Mouse (Mus musculus): ENCODE measurements at regions not wholly inside any gene's neighbourhood (a gene's known extent, or its start where the extent isn't known, plus 50 kb on each side); places are given as distances from the start of the nearest gene placed in this dataset.

DNA sequence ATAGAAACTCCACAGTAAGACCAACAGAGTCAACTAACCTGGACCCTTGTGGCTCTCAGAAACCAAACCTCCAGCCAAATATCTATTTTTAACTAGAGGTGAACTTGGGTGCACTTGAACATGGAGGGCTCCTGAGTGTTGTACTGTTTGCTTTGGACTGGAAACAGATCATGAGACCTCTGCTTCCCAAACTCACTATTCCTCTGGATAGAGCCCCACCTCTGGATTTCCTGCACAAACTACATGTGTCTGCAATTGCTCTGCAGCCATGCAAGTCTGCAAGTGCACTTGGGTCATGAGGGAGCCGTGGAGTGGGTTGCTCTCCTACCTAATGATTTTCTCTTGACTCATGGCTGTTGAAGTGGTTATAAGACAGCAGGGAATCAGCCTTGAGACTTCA, 759.9 kb upstream of the Fam160b2 start:
- DNase-seq: no peak

DNA sequence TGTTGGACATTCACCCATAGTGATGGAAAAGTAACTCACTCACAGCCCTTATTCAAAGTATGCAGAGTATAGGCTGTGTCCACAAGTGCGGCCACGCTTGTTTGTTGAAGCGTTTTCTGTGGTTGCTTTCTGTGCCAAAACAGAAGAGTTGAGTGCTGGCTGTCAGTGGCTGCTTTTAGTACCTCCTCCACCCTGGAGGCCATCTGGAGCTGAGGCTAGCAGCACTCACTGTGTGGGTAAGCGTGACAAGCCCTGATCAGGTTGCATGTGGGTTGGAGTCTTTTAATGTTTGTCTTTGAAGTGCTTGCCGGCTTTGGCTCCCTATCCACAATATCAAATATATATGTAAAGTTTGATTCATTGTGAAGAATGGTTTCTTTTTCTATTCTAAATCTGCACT, 738.6 kb upstream of the Fam160b2 start:
- DNase-seq: no peak

DNA sequence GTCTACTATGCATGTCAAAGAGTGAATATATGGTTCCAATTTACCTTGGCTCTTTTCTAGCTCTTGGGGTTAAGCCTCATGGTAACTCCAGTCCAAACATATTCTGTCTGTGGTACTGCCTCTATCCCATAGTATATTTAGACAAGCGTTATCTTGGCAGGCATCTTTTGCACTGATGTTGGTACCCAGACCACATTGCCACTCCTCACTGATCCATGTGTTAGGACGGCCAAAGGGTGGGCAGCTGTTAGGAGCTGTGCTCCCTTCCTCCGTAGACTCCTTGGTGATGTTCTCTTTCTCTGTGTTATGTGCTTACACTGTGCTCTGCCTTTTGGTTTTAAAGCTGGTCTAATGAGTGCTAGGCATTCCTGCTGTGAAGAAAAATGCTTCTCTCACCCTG, 737.3 kb upstream of the Fam160b2 start:
- no peak for DNase-seq

DNA sequence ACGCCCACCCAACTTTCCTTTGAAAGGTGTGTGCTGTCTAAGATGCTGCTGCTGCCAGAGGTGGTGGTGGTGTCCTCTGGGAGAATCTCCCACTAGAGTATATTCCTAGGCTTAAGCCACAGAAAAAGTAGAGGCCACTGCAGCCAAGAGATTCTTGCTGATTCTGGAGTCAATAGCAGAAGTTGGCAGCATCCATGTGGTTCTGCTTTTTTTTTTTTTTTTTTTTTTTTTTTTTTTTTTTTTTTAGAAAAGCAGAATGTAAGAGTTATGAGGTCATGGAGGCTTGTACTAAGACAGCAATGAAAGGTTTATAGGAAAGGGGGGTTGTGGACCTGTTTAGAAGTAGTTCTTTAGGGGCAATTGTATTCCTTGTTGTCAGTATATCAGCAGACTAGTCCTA, 734.4 kb upstream of the Fam160b2 start:
- no peak for DNase-seq

DNA sequence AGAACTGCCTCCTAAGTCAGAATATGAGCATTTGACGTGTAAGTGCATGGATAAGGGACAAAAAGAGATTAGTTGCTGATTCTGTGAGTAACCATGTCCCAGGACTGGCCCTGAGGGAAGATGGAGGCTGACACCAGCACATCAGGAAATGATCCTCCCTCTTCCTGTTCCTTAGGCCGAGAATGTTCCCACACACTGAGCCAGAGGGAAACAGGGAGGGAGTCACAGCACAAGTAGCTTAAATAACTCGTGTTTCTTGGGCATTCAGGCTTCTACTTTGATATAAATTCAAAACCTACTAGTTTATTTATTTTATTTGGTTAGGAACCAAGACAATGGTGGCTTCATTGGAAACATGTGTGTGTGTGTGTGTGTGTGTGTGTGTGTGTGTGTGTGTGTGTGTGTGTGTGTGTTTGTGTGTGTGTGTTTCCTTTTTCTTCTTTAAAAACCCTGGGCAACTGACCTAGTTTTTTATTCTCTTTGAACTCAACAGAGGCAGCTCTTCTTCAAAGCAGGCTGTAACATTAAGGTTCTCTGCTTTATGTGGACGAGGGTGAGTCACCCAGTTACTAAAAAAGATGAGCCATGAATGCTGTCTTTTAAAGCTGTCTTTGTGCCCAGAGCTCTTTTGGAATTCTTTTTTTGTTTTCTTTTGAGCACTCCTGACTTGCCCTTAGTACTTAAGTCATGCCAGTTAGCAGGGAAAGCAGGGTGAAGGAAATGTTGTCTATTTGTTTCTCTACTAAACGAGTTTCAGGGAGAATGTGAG, 730.4 kb upstream of the Fam160b2 start:
- DNase-seq: no peak

DNA sequence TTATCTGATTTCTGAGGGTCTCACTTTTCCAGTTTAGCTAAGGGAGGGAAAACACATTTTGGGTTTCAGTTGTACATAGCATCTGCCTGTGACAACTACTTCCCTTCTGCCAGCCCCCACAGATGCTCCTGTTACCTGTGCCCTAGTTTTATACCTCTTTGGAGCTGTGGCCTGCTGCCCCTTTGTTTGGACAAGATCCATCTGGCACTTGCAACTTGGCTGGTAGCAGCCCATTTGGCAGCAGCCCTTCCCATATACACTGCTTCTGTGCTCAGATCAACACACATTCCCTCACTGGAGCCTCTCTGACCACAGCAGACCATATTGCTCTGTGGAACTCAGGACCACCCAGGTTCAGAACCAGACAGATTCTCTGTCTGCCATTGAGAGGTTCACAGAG, 728.0 kb upstream of the Fam160b2 start:
- no peak for DNase-seq

DNA sequence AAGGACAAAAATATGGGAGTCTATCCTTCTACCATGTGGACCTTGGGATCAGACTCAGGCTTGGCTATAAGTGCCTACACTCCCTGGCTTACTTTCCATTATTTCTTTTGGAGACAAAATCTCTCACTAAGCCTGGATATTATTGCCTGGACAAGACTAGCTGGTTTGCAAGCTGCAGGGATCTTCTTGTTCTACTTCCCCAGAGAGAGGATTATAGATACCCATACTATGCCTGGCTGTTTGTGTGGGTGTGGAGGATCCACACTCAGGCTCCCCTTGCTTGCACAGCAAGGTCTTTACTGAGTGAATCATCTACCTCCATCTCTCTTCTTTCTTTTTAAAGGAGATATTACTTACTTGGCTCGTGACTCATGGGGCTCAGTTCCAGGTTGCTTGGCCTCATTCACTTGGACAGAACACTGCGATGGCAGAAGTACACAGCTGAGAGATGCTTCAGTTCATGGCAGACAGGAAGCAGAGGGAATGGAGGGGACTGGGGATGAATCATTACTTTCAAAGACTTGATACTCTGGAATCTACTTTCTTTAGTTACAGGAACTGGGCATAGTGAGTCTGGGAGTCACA, 727.0 kb upstream of the Fam160b2 start:
- no peak for DNase-seq

DNA sequence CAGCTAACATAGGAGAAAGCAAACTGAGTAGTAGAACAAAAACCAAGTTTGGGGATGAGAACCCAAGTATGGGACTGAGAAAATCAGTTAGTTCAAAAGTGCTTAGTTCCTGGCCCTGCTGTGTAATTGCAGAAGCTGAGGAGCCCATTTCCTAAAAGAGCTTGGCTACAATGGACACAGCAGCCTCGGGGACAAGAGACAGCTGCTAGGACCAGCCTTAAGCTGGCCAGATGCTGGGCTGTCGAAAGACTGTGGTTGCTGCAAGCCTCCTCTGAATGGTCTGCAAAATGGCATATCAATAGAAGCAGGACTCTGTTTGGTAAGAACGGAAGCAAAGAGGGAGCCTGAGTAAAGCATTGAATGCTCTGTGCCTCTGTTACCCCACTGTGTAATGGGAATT, 715.6 kb upstream of the Fam160b2 start:
- no peak for DNase-seq

DNA sequence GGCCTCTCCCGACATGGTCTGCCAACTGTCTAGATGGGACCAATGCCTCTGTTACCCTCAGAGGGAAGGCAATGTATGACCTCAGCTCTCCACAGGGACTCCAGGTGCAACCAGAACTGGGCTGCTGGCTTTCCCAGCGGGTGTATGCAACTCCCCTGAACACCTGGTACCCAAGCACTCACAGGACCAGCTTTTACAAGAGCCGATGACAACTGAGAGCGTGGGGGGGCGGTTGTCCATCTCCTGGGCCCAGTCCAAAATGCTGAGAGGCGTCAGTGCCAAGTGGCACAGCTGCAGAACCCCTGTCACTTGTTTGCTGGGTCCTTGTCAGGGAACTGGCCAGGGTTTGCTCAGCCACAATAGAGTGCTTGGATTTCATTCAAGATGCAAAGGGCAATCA, 700.1 kb upstream of the Fam160b2 start:
- DNase-seq: no peak

DNA sequence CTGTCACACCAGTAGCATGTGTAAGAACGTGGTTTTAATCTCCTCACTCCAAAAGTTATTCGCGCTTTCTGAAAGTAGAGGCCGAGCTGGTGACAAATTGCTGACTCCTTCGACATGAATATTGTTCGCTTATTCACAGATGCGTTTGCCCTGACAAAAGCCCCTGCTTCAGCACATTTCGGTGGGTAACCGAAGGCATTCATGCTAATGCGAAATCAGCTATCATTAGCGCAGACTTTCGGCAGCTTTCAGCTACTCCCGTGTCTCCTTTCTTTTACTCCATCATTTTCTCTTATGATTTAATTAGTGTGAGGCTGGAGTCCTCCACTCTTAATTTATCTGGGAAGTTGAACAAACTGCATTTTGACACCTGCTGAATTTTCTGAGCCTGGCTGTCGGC, 681.9 kb upstream of the Fam160b2 start:
- DNase-seq: no peak

DNA sequence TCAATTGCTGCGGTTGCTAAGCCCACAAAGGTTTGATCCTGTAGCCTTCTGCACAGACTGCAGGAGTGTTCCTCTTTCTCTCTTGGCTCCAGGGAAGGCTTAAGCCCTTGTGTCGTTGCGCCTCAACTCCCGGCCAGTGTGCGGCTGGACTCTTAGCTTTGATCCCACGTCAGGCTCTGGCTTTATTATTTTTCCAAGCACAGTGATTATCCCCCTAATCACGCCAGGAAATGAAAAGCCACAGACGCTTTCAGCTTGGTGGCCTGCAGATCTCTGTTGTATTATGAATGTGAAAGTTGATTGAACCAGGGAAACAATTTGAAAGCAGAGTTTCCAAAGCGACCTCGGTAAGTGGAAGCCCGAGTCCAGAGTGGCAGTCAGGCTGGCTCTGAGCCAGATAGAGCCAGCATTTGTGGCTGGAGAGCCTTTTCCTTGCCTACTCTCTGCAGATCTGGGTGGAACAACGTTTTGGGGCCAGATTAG, 676.7 kb upstream of the Fam160b2 start:
- no peak for DNase-seq

DNA sequence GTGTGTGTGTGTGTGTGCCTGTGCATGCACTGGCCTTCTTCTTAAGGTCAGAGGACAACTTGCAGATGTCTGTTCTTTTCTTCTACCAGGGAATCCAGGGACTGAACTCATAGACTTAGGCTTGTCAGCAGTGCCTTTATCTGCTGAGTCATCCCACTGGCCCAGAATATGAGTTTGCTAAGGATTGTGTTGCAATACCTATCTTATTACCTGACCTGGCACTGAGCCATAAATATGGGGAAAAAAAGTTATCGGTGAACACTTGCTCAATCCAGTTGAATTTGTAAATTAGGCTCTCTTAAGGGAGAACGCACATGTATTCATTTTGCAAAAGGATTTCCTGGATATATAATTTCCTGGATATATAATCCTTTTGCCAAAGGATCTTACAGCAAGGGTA, 672.8 kb upstream of the Fam160b2 start:
- no peak for DNase-seq

DNA sequence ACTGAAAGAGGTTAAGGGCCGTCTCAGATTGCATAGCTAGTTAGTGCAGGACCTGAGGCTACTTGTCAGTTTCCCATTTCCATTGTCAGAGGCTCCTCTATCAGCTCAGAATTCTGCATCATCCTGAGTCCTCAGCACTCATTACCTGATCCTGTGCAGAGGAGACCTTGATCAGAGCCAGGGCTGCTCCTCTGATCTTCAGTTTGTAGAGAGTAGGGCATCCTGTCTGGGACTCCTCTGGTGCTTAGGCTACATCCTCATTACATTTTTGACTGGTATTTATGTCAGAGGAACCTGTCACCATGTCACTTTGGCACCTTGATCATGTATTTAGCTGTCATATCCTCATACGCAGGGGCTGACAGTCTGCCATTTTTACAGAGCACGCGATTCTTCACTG, 658.0 kb upstream of the Fam160b2 start:
- DNase-seq: no peak

DNA sequence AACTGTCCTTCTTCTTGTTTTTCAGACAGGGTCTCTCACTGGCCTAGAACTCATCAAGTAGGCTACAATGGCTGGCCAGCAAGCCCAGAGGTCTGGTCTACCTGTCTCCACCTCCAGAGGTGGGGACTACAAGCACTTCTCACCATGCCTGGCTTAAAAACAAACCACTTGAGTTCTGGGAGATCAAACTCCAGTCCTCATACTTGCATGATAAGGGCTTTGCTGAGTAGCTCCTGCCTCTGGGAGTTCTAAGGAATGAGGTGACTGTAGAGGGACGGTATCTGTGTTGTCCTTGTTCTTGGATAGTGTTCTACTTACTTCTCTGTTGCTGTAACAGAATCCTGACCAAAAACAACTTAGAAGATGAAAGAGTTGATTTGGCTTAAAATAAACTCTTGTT, 654.6 kb upstream of the Fam160b2 start:
- no peak for DNase-seq

DNA sequence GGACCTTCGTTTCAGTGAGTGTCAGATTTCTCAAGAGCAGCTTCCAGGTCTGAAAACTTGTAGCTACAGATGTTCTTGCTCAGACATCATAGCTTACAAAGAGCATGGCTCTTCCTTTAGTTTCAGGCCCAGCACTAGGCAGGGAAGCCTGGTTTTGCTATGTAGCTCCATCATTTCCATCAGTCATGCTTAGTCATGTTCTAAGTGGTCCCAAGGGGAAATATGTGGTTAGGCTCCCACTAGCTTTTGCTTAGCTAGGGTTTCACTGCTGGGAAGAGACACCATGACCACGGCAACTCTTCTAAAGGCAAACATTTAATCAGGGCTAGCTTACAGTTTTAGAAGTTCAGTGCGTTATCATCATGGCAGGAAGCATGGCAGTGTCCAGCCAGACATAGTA, 652.5 kb upstream of the Fam160b2 start:
- no peak for DNase-seq

DNA sequence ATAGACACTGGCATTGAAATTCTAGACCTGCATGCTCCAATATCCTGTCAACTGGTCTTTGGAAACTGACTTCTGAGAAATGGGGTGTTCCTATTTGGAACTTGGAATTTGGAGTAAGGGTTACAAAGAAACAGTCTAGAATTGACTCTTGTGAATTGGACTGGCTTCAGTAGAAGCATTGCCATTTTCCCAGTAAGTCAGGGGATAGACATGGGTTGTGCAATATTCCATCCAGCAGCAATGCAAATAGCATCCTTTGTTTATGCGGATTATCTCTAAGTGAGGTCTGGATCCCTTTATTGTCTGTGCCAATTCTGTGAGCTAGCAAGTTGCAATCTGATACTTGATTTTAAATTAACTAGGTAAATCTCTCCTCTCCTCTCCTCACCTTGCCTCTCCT, 651.5 kb upstream of the Fam160b2 start:
- DNase-seq: no peak

DNA sequence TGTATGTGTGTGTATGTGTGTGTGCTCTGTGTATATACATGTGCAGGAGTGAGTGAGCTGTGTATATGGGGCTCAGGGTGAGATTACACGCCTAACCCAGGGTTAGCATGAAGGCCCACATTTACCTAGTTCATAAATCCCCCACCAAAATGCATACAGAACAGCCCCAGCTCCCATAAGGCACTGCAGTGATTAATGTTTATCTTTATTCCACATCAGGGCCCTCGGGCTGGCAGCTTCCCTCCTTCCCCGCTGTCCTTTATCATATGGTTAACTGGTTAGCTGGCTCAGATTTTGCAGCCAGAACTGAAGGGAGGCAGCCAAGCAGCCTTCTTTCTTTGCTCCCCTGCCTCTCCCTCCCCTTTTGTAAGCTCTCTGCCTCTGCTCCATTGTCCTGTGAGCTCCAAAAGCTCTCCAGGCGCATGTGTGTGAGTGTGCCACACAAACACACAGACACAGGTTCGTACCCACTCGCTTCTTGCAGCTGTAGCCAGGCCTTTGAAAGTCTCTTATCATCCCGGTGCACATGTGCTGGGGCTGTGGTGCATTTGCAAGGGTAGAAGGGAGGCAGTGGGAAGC, 649.8 kb upstream of the Fam160b2 start:
- no peak for DNase-seq

DNA sequence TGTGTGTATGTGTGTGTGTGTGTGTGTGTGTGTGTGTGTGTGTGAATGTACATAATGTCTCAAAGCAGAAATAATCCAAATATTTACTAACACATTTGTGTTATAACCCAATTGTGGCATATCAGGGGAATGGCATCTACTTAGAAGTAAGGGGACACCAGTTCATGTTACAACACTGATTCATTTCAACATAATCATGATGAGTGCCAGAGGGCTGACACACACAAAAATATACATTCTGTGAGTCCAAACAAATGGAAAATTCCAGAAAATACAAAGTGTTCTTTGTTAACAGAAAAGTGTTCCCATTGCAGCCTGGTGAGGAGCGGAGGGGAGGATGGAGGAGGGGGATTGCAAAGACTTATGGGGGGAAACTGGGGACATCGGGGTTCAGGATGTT, 648.9 kb upstream of the Fam160b2 start:
- DNase-seq: no peak

DNA sequence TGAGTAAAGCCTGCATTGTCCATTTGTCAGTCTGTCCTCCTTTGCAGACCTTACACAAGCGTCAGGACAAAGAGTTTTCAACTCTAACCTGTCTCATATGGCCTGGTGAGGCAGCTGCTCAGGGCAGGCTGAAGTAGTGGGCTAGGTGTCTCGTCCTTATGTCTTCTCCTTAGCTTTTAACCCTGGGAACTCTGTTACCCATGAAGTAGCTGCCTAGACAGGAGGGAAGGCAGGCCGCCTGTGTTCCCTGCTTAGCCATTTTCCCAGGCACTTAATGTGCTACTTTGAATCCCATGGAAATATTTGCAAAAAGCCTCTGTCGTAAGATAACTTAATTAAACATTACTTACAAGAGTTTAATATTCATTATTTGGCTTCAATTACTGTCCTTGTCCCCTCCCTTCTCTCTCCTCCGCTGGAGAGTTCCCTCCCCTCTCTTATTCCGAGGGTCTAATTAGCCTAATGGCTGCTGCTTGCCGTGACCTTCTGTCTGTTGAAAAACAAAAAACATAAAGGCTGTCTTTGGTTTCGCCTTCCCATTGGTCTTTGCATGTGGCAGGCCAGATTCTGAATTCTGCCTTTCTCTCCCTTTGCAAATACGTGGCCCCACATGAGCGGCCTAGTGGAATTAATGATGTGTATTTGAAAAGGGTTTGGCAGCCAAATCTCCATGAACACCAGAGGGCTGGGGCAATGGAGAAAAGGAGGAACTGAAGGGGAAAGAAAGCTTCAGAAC, 642.2 kb upstream of the Fam160b2 start:
- DNase-seq: no peak

DNA sequence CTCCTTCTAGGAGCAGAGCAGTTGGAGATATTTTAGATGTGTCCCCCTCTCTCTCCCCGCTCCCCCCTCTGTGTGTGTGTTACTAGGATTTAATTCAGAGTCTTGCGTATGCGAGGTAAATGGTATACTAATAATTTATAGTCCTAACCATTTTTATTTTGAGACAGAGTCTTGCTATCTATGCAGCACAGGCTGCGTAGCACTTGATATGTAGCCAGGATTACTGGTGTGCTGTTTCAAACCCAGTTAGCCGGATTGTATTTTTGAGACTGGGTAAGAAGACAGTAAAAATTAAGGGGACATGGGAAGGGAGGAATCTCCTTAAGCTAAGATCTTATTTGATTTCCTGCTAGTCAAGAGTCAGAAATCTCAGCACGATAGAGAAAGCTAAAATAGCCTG, 636.6 kb upstream of the Fam160b2 start:
- no peak for DNase-seq

DNA sequence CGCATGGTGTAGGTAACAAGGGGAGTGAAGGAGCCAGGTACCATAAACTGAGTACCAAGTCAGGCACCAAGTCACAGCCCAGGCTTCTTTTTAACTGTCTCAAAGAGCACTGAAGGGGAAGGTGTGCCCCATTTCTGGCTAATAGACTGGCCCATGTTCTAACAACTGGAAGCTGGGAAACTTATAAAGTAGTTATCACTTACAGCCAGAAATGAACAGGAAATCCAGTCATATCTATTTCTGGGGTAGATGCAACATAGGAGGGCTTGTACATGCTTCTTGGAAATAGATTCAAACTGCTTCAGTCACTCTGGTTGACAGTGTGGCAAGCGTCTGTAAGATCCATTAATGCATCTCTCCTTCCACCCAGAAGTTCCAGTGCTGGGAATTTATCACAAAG, 635.3 kb upstream of the Fam160b2 start:
- DNase-seq: no peak

DNA sequence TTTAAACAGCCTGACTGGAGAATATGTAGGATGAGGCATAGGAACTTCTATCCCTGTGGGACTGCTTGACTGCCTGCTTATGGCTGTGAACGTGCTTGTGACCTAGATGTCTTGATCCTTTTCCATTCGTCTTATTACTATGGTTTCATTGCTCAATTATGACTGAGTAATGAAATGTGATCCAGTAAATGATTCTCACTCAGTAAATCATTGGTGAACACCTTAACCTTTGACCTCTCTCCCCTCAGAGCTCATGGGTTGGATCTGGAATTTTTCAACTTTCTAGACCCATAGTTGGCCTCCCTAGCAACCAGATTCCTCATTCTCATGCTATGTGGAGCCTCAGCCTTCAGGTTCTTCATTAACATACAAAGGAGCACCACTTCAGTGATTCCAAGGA, 634.6 kb upstream of the Fam160b2 start:
- no peak for DNase-seq

DNA sequence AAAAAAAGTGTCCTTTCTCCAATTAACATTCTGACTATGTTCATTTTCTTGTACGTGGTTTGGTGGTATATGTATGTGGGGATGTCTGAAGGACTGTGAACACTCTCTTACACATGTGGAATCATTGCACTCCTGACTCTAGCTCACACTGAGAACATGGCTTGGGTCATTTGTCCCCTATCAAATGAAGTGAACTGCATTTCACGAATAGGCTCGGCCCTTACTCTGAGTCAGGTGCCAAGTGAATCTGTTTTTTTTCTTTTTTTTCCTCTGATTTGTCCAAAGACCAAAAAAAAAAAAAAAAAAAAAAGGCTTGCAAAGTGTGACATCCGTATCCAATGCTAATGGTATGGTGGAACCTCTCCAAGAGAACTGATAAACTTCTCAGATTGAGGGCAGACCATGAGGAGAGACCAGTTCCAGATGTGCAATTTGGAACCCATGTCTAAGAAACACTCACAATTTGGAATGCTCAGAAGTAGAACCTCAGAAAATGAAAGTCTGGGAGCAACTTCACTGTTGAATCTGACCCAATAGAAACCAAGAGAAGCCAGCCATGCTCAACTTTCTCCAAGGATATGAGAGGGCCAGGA, 631.7 kb upstream of the Fam160b2 start:
- DNase-seq: no peak

Measured in cerebellum, adult 8-10 months (tissue).